Mouse (Mus musculus) heart, embryonic 11.5 days (tissue): ENCODE measurements at regions not wholly inside any gene's neighbourhood (a gene's known extent, or its start where the extent isn't known, plus 50 kb on each side); places are given as distances from the start of the nearest gene placed in this dataset.

Experiments
- ATAC-seq: fragments of 200-750 bp; cut with Nextera tagmentation; replicated peaks from 2 replicates; pipeline ENCODE4 v1.8.0; 2017; ENCODE audit warnings: moderate library complexity; ENCODE audit not compliant: insufficient number of reproducible peaks, low FRiP score, low TSS enrichment
- H3K27ac ChIP-seq: fragments of 300-500 bp; sonication (generic); 2 replicates; pipeline ENCODE4 v1.5.1; 2014; ENCODE audit warnings: mild to moderate bottlenecking, low read depth, low read length
- H3K27me3 ChIP-seq: fragments of 300-500 bp; sonication (generic); 2 replicates; pipeline ENCODE4 v1.6.1; 2014; ENCODE audit warnings: mild to moderate bottlenecking, low read length, mixed read lengths; ENCODE audit not compliant: control insufficient read depth, insufficient read depth
- H3K36me3 ChIP-seq: fragments of 300-500 bp; sonication (generic); 2 replicates; pipeline ENCODE4 v1.6.1; 2014; ENCODE audit warnings: mild to moderate bottlenecking, low read length, moderate library complexity, mixed read lengths; ENCODE audit not compliant: control insufficient read depth, insufficient read depth
- H3K4me1 ChIP-seq: fragments of 300-500 bp; sonication (generic); 2 replicates; pipeline ENCODE4 v1.6.1; 2014; ENCODE audit warnings: low read length; ENCODE audit not compliant: control insufficient read depth, insufficient read depth
- H3K4me2 ChIP-seq: fragments of 300-500 bp; sonication (generic); 2 replicates; pipeline ENCODE4 v1.6.1; 2014; ENCODE audit warnings: mild to moderate bottlenecking, moderate library complexity
- H3K4me3 ChIP-seq: fragments of 300-500 bp; sonication (generic); 2 replicates; pipeline ENCODE4 v1.5.1; 2014; ENCODE audit warnings: low read depth, low read length
- H3K9ac ChIP-seq: fragments of 300-500 bp; sonication (generic); 2 replicates; pipeline ENCODE4 v1.6.1; 2014; ENCODE audit warnings: mild to moderate bottlenecking, low read depth, low read length, moderate library complexity
- H3K9me3 ChIP-seq: fragments of 300-500 bp; sonication (generic); replicated peaks from 2 replicates; pipeline ENCODE4 v1.6.1; 2016; ENCODE audit warnings: low read length; ENCODE audit not compliant: control insufficient read depth
- WGBS: fragments of 180-500 bp; shearing (Covaris S2); extraction: QIAGEN DNeasy Blood & Tissue Kit; methylation state at CpG from one replicate; pipeline ENCODE4 v1.1.7; 2014; ENCODE audit not compliant: insufficient replicate concordance; 5-methylcytosine and 5-hydroxymethylcytosine counted together

DNA sequence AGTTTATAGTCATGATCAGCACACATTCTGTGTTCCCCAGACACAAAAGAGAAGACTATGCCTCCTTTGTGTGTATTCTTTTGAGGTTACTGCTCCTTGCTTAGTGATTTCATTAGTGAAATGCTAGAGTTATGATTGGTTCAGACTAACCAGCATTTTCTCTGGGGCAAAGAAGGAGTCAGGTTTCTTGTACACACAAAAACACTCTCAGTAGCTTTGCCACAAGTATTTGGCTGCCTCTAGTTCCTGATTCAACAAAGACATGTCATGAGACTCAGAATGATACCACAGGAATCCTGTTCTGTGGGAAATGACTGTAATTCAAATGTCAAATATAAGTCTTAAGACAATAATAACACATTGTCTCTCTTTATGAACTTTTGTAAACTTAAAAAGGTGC, 86.9 kb downstream of the Alx1 start:
- Histone ChIP-seq H3K4me2 (no peak overlapping the region), H3K36me3 (no peaks in the 10 kb centered on the region), H3K9ac (no peak overlapping the region), H3K27me3 (no peaks in the 10 kb centered on the region), H3K4me1 (no peaks in the 10 kb centered on the region), H3K27ac (no peak overlapping the region), H3K9me3 (no peaks in the 10 kb centered on the region), H3K4me3 (no peak overlapping the region)
- ATAC-seq: no peak

DNA sequence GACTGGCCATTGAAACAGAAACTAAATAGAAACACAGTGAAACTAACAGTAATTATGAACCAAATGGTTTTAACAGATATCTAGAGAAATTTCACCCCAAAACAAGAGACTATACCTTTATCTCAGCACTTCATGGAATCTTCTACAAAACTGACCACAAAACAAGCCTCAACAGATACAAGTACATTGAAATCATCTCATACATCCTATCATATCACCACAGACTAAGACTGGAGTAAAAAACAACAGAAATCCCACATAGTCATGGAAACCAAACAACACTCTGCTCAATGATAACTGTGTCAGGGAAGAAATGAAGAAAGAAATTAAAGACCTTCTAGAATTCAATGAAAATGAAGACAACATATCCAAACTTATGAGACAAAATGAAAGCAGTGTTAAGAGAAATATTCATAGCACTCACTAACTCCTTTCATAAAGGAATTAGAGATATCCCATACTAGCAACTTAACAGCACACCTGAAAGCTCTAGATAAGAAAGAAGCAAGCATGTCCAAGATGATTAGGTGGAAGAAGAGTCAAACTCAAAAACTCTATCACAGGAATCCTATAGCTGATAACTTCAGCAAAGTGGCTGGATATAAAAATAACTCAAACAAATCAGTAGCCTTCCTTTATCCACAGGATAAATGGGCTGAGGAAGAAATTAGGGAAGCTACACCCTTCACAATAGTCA, 89.0 kb downstream of the Alx1 start:
- H3K9ac ChIP-seq: no peak overlapping the region
- ATAC-seq: no peak
- H3K9me3 ChIP-seq: no peaks in the 10 kb centered on the region
- H3K27me3 ChIP-seq: no peaks in the 10 kb centered on the region
- H3K4me3 ChIP-seq: no peak overlapping the region
- H3K4me2 ChIP-seq: no peak overlapping the region
- no peak overlapping the region for H3K27ac ChIP-seq
- H3K4me1 ChIP-seq: no peaks in the 10 kb centered on the region
- H3K36me3 ChIP-seq: no peaks in the 10 kb centered on the region

DNA sequence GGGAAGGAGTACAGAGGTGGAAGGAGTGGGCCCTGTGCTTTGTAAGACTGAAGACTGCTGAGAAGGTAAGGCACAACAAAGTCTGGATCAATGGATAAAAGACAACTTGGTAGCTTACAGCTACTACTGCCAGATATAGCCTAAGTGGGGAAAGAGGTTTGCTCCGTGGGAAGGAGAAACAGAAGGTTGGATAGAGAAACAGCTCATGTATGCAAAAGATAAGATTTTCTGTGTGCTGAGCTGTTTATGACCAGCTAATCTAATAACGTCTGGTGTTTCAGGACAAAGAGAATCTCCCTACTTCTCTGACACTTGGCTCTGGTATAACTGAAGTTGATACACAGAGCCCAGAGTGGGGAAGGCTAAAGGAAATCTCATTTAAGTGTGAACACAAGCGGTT, 98.6 kb downstream of the Alx1 start:
- WGBS: 35% methylated on average over 3 of the region's 3 CpGs
- no peak overlapping the region for H3K27ac ChIP-seq
- no peak overlapping the region for H3K4me2 ChIP-seq
- no peak overlapping the region for H3K4me3 ChIP-seq
- no peaks in the 10 kb centered on the region for H3K27me3 ChIP-seq
- H3K9ac ChIP-seq: no peak overlapping the region
- H3K36me3 ChIP-seq: no peaks in the 10 kb centered on the region
- H3K4me1 ChIP-seq: no peaks in the 10 kb centered on the region
- no peaks in the 10 kb centered on the region for H3K9me3 ChIP-seq
- ATAC-seq: no peak

DNA sequence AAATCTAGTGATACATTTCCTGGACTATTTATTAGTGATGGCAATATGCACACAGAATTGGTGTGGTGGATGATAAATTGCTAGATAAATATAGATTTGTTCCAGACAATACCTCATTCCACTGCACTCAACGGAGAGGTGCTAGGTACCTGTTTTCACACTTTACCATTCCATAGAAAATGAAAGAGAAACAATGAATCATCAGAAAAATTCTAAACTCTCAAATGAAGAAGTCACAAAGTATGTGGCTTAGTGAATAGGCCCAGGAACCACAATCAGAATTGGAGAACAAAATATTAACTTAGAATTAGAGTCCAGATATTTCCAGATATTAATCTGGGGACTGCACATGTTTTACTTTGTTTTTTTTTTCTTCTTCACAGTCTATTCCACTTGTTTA, 101.4 kb downstream of the Alx1 start:
- WGBS: 54% methylated on average over 1 of the region's 1 CpGs
- no peak for ATAC-seq

DNA sequence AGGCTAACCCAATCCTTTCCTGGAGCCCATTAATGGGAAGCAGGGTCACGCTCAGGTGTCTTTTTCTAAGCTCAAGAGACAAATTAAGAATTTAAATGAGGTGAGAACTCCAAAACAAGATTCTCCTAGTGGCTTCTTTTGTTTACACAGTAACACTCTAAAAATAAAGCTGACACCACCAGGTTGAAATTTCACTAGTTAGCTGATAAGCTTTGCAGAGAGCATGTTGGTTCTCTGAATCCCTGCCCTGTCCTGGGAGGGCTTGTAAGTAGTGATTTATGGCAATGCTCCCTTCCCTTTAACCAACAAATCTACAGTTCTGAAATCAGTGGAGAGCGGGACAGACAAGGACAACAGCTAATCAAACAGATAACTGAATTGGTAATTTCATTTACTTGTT, 132.6 kb downstream of the Alx1 start:
- no peak overlapping the region for H3K4me2 ChIP-seq
- H3K9ac ChIP-seq: no peak overlapping the region
- H3K27me3 ChIP-seq: no peaks in the 10 kb centered on the region
- H3K4me1 ChIP-seq: no peaks in the 10 kb centered on the region
- H3K4me3 ChIP-seq: no peak overlapping the region
- ATAC-seq: no peak
- no peaks in the 10 kb centered on the region for H3K9me3 ChIP-seq
- no peak overlapping the region for H3K27ac ChIP-seq
- H3K36me3 ChIP-seq: no peaks in the 10 kb centered on the region
- WGBS: 13% methylated on average over 2 of the region's 2 CpGs

More for the DNA sequence above, 101.4 kb downstream of the Alx1 start:
- H3K9ac ChIP-seq: no peak overlapping the region
- no peak overlapping the region for H3K4me2 ChIP-seq
- H3K9me3 ChIP-seq: no peaks in the 10 kb centered on the region
- no peaks in the 10 kb centered on the region for H3K36me3 ChIP-seq
- no peaks in the 10 kb centered on the region for H3K4me1 ChIP-seq
- H3K27me3 ChIP-seq: no peaks in the 10 kb centered on the region
- no peak overlapping the region for H3K4me3 ChIP-seq
- H3K27ac ChIP-seq: no peak overlapping the region

DNA sequence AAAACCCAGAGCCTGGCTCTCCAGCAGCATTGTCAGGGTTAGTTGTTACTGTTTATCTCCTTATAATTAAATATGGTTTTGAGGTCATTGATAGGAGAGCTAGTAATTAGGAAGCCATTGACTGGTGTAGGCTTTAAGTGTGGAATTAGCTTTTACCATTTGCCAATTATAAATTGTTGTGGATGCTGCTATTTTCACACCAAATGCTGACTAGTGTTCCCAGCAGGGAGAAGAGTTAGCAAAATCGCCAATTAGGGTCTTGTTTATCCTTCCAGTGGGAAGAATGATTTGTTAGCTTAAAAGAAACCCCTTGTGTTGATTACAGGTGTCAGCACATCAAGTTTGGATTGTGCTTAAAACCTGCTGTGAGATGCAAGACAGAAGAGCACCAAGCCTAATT, 134.1 kb downstream of the Alx1 start:
- Histone ChIP-seq H3K4me1 (no peaks in the 10 kb centered on the region), H3K9me3 (no peaks in the 10 kb centered on the region), H3K36me3 (no peaks in the 10 kb centered on the region), H3K27me3 (no peaks in the 10 kb centered on the region), H3K4me3 (no peak overlapping the region), H3K4me2 (no peak overlapping the region), H3K27ac (no peak overlapping the region), H3K9ac (no peak overlapping the region)
- 17% methylated on average over 1 of the region's 1 CpGs for WGBS
- no peak for ATAC-seq

DNA sequence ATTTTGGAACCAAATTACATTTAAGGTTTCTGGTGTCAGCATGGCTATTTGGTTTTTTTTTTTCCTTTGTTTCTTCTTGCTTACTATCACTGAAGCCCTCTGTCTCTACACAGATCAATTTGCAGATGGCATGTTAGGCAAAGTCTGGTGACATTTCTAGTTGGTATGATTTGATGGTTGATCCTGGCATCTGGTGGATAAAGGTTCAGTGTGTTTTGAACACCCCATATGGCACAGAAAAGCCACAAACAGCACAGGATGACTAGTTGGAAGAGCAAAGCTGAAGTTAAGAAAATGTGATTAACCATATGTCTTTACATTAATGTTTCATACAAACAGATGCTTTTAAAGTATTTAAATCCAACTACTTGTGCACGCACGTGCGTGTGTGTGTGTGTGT, 137.6 kb downstream of the Alx1 start:
- H3K9me3 ChIP-seq: no peaks in the 10 kb centered on the region
- no peak for ATAC-seq
- WGBS: 84% methylated on average over 3 of the region's 3 CpGs
- H3K4me2 ChIP-seq: no peak overlapping the region
- H3K27ac ChIP-seq: no peak overlapping the region
- H3K9ac ChIP-seq: no peak overlapping the region
- no peak overlapping the region for H3K4me3 ChIP-seq
- no peaks in the 10 kb centered on the region for H3K36me3 ChIP-seq
- H3K27me3 ChIP-seq: no peaks in the 10 kb centered on the region
- no peaks in the 10 kb centered on the region for H3K4me1 ChIP-seq

DNA sequence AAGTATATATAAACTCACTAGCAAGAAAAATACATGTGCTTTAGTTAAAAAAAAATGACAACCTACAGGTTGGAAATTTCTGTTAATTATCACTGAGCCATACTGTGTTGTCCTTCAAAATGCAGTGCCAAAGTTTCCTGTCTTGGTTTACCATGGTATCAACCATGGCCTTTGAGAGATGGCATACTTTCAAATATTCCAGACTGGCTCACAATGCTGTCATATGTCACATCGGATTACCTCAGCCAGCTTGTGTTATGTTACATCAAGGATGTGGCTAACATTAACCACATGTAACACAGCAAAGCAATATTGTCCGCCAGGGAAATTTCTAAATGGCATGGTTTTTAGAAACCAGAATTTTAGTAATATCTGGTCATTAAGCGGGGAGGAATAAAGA, 140.3 kb downstream of the Alx1 start:
- no peak for ATAC-seq
- no peaks in the 10 kb centered on the region for H3K4me1 ChIP-seq
- no peak overlapping the region for H3K27ac ChIP-seq
- no peaks in the 10 kb centered on the region for H3K27me3 ChIP-seq
- H3K9ac ChIP-seq: no peak overlapping the region
- no peaks in the 10 kb centered on the region for H3K9me3 ChIP-seq
- WGBS: 75% methylated on average over 3 of the region's 3 CpGs
- no peak overlapping the region for H3K4me3 ChIP-seq
- no peaks in the 10 kb centered on the region for H3K36me3 ChIP-seq
- no peak overlapping the region for H3K4me2 ChIP-seq

DNA sequence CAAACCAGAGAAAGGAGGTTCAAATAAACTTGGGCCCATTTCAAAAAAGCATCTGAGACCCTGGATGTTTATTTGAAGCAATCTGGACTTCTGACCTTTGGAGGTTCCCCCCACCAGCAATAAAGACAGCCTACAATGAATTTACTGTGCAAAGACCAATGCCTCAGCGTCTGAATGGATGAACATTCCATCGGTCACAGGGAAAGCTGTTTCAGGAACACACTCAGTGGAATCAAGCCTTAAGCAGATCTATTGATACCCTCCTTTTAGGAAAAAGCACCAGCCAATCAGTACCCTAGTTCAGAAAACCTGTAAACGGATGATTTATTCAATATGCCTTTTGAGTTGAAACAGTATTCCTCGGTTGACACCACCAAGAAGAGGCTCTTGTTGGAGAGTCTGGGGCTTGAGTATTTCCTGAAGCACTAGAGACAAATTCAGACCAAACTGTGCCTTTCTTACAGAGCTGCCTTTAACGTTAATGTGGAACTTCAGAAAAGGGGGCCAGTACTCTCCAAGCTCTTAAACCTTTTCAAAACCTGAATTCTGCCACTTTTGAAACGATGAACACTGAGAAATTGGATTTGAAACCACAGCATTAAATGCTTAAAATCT, 148.1 kb downstream of the Alx1 start:
- Histone ChIP-seq H3K4me3 (no peak overlapping the region), H3K36me3 (no peaks in the 10 kb centered on the region), H3K4me1 (no peaks in the 10 kb centered on the region), H3K27ac (no peak overlapping the region), H3K9ac (no peak overlapping the region), H3K9me3 (no peaks in the 10 kb centered on the region), H3K27me3 (no peaks in the 10 kb centered on the region), H3K4me2 (no peak overlapping the region)
- 71% methylated on average over 6 of the region's 6 CpGs for WGBS
- no peak for ATAC-seq
